Mouse (Mus musculus) bone marrow, adult 2 months (tissue): ENCODE measurements around the gene Lrig2. TPM values are rescaled to one million over a fixed set of nuclear protein-coding genes. Genes with fewer than 3 reads are reported as not detected.

Experiments used
- H3K27ac ChIP-seq: fragments of 200-500 bp; 2 replicates; pipeline ENCODE4 v1.5.1; 2012; ENCODE audit warnings: low read depth, mild to moderate bottlenecking, control low read depth, inconsistent platforms, low read length; ENCODE audit not compliant: control insufficient read depth, poor library complexity, insufficient read depth
- H3K4me1 ChIP-seq: fragments of 200-500 bp; 2 replicates; pipeline ENCODE4 v1.6.1; 2011; ENCODE audit warnings: low read length; ENCODE audit not compliant: control insufficient read depth, insufficient read depth
- H3K4me3 ChIP-seq: fragments of 200-500 bp; replicated peaks from 2 replicates; pipeline ENCODE3; 2011; ENCODE audit warnings: mild to moderate bottlenecking, low read depth, low read length, control low read depth; ENCODE audit not compliant: control insufficient read depth
- CTCF ChIP-seq: fragments of 200-500 bp; IDR thresholded peaks from 2 replicates; pipeline ENCODE4 v1.5.1; 2011; ENCODE audit warnings: low read length, control low read depth; ENCODE audit not compliant: control insufficient read depth, insufficient read depth
- POLR2A ChIP-seq: fragments of 200-500 bp; IDR thresholded peaks from 2 replicates; pipeline ENCODE4 v1.6.1; 2011; ENCODE audit warnings: low read depth, mild to moderate bottlenecking, control low read depth, low read length, borderline replicate concordance; ENCODE audit not compliant: control insufficient read depth
- WGBS: fragments of 180-500 bp; shearing (Covaris S2); methylation state at CpG from one replicate; pipeline ENCODE4 v1.1.7; 2018; 5-methylcytosine and 5-hydroxymethylcytosine counted together
- polyA plus RNA-seq: library from polyadenylated mRNA; stranded (reverse); fragments of >200 nt; gene quantifications from 2 replicates; pipeline ENCODE4 v1.2.4, GENCODE M21; 2011; ENCODE audit warnings: low replicate concordance; ENCODE audit not compliant: missing spikeins, insufficient read depth, insufficient read length

The Lrig2 gene
- polyA plus RNA-seq, 1 experiment: 6.0 TPM

GRCm38 (mm10) chr3:104412482-104412881 lies 99.2 kb downstream of the Lrig2 start:
- Histone ChIP-seq H3K27ac (no peak overlapping the region), H3K4me1 (peaks cover 3% of the 10 kb centered on the region; the same call in 1 of the 2 replicates), H3K4me3 (no peak overlapping the region)
- 74% methylated on average over 6 of the region's 6 CpGs for WGBS
- TF ChIP-seq POLR2A: no peak
- no peak for TF ChIP-seq CTCF

GRCm38 (mm10) chr3:104407506-104407905 lies 104.2 kb downstream of the Lrig2 start:
- 86% methylated on average over 7 of the region's 7 CpGs for WGBS
- no peak for TF ChIP-seq POLR2A
- TF ChIP-seq CTCF: no peak
- peaks cover 3% of the 10 kb centered on the region; the same call in 1 of the 2 replicates for H3K4me1 ChIP-seq

GRCm38 (mm10) chr3:104403582-104403981 lies 108.1 kb downstream of the Lrig2 start:
- Histone ChIP-seq H3K4me3 (no peak overlapping the region), H3K4me1 (peaks cover 3% of the 10 kb centered on the region; the same call in 1 of the 2 replicates), H3K27ac (no peak overlapping the region)
- WGBS: 21% methylated on average over 4 of the region's 4 CpGs
- TF ChIP-seq POLR2A: no peak

More at GRCm38 (mm10) chr3:104407506-104407905, 104.2 kb downstream of the Lrig2 start:
- Histone ChIP-seq H3K27ac (no peak overlapping the region), H3K4me3 (no peak overlapping the region)

DNA sequence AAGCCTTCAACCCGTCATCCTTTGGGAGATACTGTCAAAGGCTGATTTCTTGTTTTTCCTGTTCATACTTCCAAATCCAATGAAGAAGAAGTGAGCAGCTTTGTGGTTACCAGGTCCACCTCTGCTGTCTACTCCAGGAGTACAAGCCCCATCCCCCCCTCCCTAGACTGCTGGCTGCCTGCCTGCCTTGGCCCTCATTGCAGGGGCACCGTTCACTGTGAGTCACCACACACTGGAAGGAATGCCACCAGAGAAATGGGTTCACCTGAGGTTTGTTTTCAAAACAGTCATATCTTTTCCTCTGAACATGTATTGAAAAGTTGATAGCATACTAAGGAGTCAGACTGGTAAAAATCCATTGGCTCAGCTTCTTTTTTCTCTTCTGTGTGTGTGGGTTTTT lies 110.5 kb downstream of the Lrig2 start:
- no peak overlapping the region for H3K4me3 ChIP-seq
- WGBS: 50% methylated on average over 2 of the region's 2 CpGs
- no peak overlapping the region for H3K27ac ChIP-seq
- TF ChIP-seq POLR2A (no peak), CTCF (no peak)
- H3K4me1 ChIP-seq: peaks cover 3% of the 10 kb centered on the region; the same call in 1 of the 2 replicates

DNA sequence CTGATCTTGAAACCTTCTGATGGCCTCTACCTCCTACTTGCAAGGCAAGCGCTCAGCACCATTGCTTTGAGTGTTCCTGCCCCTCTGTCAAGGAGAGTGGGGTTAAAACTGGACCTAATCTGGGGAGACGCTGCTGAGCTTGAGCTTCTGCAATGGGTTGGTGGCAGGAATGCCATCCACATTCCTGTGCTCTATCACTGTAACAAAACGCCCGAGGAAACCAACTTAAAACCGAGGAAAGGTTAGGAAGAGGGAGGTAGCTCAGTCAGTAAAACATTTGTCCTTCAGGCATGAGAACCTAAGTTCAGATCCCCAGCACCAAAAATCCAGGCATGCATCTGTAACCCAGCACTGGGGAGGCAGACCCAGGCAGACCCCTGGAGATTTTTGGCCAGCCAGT lies 111.6 kb downstream of the Lrig2 start:
- WGBS: 81% methylated on average over 5 of the region's 5 CpGs
- Histone ChIP-seq H3K4me3 (no peak overlapping the region), H3K27ac (no peak overlapping the region), H3K4me1 (peaks cover 3% of the 10 kb centered on the region; the same call in 1 of the 2 replicates)
- TF ChIP-seq POLR2A: no peak
- no peak for TF ChIP-seq CTCF

DNA sequence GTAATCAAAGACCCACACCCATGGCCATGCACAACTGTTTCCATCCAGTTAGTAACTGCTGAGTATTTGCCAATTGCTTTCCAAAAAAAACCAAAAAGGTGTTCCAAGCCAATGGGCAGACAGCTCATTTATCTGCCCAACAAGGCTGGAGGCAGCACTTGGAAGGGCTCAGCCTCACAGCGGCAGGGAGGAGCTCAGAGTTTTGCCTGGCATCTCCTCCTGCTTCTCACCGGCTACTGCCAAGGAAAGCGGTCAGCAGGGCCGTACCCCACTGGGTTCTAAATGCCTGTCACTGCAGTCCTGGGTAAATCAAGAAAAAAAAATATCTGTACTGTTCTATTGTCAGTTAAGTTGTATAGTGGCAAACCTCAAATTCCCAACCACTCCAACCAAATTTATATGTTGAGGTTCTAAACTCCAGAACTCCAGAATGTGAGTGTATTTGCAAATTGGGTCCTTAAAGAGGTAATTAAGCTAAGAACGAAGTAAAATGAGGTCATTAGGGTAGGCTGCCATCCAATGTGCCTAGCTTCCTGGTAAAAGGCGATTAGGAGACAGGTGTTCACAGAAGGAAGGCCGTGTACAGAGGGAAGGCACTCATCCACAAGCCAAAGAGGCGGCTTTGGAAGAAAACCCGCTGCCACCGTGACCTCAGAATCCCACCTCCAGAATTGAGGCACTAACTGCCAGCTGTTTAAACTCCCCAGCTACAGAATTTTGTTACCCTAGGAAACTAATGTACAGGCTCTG lies 112.2 kb downstream of the Lrig2 start:
- 82% methylated on average over 10 of the region's 10 CpGs for WGBS
- TF ChIP-seq CTCF (no peak), POLR2A (no peak)
- peaks cover 3% of the 10 kb centered on the region; the same call in 1 of the 2 replicates for H3K4me1 ChIP-seq
- no peak overlapping the region for H3K4me3 ChIP-seq
- no peak overlapping the region for H3K27ac ChIP-seq

- Histone ChIP-seq H3K4me3 (no peak overlapping the region), H3K4me1 (no peaks in the 10 kb centered on the region), H3K27ac (no peak overlapping the region)
- 85% methylated on average over 9 of the region's 9 CpGs for WGBS
- TF ChIP-seq POLR2A (no peak), CTCF (no peak)
Observed at GRCm38 (mm10) chr3:104397316-104397715, 114.4 kb downstream of the Lrig2 start.

- TF ChIP-seq CTCF: no peak
- TF ChIP-seq POLR2A: no peak
- Histone ChIP-seq H3K4me3 (no peak overlapping the region), H3K4me1 (no peaks in the 10 kb centered on the region), H3K27ac (no peak overlapping the region)
- 68% methylated on average over 3 of the region's 3 CpGs for WGBS
Observed at GRCm38 (mm10) chr3:104396736-104397081, 115.0 kb downstream of the Lrig2 start.
